Mouse (Mus musculus): ENCODE data around the gene Tbcc.

Tbcc gene

DNA sequence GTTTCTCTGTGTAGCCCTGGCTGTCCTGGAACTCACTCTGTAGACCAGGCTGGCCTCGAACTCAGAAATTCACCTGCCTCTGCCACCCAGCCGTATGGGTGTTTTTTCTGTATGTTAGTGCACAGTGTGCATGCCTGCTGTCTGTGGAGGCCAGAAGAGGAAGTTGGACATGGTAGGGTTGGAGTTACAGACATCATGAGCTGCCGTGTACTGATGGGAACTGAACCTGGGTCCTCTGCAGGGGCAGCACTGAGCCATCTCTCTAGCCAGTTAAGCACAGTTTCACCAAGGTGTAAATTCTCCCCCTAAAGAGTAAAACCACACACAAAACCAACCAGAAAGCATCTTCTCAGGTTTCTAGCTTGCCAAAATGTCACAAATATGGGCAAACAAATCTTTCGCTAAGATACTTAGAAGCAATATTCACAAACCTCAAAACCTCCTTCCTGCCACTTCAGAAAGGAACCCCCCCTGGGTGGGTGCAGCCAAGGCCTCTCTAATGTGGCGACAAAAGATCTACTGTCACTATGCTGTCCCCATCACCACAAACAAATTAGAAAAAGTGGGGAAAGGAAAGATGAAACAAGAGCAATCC lies 20.2 kb upstream of the Tbcc start:
- DNase-seq (ENCODE audit: low spot score): no peak

DNA sequence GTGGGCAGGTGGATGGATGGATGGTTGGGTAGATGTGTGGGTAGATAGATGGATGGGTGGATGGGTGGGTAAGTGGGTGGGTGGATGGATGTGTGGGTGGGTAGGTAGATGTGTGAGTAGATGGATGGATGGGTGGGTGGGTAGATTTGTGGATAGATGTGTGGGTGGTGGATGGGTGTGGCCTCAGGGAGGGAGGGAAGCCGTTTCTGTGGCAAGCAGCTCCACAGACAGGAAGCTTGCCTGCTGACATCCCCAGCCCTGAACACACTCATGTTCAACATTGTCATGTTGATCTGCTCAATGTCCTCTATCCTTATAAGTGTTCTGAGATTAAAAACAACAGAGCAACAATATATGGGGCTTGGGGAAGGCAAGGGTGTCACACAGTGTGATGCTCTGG lies 19.6 kb upstream of the Tbcc start:
- DNase-seq (ENCODE audit: low spot score): no peak

DNA sequence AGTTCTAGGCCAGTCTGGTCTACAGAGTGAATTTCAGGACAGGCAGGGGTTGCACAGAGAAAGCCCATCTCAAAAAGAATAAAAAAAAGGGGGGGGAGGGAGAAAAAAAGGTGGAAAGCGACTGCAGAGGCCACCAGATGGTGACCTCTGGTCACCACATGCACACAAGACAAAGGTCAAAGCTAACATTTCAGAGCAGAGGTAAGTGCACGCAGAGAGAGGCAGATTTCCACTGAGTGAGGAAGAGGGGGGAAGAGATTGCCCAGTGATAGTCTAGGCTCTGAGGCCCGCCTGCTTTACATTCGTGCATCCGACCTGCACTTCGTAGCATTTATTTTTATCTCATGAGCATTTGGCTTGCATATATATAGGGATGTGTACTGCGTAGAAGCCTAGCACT lies 17.7 kb upstream of the Tbcc start:
- no peak for DNase-seq (ENCODE audit: low spot score)

DNA sequence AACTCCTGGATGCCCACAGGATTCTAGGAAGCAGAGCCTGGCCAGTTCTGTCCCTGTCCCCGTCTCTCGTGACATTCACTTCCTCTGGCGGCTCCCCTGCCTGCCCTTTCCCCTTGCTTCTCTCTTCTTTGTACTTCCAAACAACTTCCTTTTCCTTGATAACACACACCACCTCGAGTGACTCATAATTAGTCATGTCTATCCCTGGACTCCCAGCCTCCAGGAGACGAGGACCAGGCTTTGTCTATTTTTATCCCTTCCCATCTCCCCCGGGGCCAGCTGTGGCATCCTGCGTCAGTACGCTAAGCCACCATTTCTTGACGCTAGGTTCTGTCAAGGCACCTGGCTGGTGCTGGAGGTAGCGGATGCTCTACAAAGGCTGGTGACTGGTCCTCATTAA lies 16.4 kb upstream of the Tbcc start:
- no peak for DNase-seq (ENCODE audit: low spot score)

DNA sequence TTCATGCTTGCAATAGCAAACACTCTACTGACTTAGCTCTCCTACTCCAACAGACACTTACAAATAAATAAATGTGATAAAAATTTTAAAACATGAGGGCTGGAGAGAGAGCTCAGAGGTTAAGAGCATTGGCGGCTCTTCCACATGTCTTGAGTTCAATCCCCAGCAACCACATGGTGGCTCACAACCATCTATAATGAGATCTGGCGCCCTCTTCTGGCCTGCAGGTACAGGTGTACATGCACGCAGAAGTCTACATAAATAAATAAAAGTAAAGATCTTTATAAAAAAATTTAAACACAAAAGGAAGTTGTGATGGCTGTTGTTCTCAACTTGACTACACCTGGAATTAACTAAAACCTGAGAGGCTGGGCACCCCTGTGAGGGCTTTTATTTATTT lies 14.9 kb upstream of the Tbcc start:
- no peak for DNase-seq (ENCODE audit: low spot score)

DNA sequence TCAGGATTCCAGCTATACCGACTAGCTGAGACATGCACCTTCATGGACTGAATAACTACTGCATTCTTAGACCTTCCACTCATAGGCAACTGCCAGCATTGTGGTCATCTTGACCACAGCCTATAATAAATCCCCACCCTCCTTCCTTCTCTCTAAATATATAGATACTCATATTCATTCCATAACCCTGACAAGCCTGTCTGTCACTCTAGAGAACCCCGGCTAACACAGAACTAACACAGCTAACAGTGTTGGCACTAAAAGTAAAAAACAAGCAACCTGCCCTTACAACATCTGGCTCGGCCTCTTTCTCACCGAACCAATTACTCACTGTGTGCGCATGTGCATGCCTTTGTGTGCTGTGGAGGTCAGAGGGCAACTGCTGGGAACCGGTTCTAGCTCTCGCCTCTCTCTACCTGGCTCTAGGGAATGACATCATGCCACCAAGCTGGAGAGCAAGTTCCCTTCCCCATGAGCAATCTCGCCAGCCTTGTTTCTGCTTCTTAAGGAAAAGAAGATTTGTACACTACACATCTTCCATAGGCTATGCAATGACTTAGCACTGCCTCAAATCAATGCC lies 14.0 kb upstream of the Tbcc start:
- DNase-seq (ENCODE audit: low spot score): no peak

DNA sequence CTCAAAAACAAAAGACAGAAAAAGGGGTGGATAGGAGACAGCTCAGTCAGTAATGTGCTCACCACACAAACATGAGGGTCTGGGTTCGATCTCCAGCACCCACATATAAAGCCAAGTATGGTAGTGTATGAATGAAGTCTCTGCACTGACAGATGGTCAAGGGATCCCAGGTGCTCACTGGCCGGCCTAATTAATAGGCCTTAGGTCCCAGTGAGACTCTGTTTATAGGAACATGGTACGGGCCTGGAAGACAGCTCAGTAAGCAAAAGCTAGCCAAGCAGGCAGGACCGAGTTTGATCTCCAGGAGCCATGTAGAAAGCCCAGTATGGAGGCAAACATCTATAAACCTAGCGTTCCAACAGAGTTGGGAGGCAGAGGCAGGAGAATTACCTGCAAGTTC lies 13.4 kb upstream of the Tbcc start:
- DNase-seq (ENCODE audit: low spot score): no peak

DNA sequence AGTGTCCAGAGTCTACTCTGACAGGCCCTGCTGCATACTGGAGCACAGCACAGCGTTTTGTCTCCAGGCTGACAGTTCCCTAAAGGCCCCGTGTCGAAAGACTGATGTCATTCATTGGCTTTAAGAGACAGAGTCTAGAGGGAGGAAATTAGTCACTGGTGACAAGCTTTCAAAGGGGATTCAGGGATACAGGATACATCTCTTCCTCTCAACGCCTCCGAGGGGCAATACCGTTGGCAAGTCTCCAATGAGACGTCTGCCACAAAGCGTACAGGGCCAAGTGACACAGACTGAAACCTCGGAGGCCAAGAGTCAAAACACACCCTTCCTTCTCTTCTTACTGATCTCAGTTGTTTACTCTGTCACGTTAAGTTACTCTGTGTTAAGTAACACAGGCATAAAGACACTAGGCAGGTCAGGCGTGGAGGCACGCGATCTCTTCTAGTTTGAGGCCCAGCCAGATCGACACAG lies 10.6 kb upstream of the Tbcc start:
- DNase-seq (ENCODE audit: low spot score): no peak

DNA sequence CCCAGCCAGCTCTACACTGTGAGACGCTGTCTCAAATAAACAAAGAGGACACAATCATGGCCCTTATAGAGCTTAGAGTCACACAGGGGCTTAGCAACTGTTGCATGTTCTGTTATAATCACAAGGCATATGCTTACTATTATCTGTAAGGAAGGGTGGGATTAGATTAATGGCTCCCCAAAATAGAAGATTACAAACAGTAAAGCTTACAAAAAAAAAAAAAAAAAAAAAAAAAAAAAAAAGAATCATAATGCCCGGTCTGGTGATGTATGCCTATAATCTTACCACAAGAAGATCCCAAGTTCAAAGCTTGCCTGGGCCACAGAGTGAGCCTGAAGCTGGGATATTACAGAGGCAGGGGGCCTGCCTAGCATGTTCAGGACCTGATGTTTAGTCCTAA lies 10.2 kb upstream of the Tbcc start:
- no peak for DNase-seq (ENCODE audit: low spot score)

DNA sequence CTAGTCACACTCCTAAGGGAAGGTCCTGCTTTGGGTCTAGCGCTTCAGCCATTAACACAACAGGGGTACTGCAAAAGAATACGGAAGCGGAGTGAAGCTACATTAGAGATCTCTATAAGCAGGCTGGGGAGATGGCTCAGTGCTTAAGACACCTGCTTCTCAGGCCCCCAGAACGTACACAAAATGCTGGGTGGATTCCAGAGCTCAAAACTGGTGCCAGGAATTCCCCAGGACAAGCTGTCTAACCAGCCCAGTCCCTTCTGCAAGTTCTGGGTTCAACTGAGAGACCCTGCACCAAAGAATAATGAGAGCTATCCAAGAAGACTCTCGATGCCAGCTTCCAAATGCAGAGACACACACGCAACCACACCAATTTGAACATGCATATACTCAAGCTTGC lies 8.8 kb upstream of the Tbcc start:
- no peak for DNase-seq (ENCODE audit: low spot score)

DNA sequence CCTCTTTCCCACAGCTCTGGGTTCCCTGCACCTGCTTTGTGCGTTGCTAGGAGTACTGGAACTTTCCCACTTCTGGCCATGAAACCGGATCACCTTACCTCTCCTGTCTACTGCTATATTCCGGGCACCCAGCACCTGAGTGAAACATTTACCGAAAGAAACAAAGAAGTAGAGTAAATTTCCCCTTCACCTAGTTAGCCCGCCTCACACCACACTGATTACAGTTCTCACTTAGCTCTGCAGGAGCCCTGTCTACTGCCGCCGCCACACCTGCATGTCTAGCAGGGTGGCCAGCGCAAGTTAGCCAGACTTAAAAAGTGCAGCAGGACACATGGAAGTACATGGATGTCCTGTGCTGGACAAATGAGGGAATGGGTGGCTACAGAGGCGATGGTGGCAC lies 7.4 kb upstream of the Tbcc start:
- DNase-seq (ENCODE audit: low spot score): no peak

DNA sequence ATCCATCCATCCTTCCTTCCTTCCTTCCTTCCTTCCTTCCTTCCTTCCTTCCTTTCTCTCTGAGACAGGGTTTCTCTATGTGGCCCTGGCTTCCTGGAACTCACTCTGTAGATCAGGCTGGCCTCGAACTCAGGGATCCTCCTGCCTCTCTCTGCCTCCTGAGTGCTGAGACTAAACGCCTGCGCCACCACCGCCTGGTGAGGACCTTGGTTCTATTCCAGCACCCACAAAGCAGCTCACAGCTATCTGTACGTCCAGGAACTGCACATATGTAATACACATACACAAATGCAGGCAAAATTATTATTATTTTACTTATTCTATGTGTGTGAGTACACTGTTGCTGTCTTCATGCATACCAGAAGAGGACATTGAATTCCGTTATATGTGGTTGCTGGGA lies 5.7 kb upstream of the Tbcc start:
- no peak for DNase-seq (ENCODE audit: low spot score)

DNA sequence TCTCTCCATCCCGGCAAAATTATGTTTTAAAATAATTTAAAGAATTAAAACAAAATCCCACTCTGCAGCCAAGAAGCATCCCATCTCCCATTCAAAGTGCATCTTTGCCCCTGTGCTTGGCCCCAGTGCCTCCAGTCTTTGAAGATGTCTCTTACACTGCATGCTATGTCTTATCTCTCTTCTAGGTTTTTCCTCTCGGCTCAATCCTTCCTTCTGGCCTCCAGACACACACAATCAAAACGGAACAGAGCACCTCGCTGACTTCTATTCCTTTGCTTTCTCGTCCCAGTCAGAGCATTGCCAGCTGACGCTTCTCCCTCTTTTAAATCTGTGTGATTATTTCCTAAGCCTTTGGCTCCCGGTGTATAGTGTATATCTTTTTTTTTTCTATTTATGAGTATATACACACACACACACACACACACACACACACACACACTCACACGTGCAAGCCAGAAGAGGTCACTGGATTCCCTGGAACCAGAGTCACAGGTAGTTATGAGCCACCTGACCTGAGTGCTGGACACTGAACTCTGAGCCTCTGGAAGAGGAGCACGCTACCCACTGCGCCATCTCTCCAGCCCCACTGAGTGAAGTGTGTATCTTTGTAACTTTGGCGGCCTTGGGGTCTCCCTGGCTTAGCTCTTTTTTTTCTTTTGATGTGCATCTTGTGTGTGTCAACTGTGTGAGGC lies 5.1 kb upstream of the Tbcc start:
- no peak for DNase-seq (ENCODE audit: low spot score)

DNA sequence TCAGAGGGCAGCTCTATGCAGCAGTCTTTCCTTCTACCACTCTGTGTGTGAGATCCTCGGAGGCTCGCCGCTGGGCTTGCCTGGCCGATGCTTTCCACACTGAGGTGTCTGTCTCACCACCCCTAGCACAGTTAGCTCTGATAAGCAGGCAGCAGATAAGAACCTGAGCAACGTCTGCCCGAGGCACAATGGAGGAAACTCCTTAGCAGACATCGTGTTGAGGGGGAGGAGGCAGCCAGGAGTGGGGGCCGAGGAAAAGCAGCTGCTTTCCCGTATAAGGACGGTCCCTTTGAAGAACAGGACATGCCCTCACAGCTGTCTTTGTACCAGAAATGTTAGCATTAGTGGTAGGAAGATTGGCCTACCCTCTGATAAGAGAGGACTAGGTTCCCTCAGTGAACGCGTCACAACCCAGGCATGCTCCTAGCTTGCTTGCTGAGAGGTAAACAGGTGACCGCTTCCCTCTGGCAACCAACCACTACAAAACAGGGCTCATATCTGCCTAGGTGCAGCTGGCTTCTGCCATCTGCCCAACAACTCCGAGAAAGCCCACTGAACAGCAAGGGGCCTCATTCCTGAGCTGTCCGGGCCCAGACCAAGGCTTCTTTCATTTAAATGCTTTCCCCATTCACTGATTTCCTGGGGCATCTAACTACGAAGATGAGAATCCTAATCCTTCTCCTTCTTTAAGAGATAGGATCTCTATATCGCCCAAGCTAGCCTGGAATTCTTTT lies 4.4 kb upstream of the Tbcc start:
- DNase-seq (ENCODE audit: low spot score): no peak

DNA sequence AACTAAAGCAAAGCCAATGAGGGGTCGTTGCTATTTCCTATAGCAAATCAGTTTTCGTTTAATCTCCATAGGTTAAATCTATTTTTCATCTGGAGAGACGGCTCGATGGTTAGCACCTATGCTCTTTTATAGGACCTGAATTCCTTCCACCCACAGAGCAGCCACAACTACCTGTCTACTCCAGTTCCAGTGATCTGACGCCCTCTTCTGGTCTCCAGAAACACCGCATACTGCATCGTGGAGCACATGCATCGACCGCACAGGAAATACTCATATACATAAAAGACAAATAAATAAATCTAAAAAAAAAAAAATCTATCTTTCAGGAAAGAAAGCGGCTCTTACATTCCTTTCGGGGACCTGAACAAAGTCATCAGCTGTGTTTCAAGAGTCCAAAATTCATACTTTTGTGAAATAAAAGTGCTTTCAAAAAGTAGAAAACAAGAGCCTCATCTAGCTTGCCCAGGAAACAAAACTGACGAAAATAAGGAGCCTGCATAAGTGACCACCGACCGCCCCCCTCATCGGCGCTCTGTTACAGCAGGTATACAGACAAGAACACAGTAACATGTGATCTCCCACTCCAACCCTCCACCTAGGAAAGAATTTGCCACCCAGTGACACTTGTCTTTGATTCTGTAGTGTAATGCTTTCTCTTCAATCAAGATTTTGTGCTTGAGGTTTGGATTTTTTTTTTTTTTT lies 1.8 kb upstream of the Tbcc start:
- no peak for DNase-seq (ENCODE audit: low spot score)

DNA sequence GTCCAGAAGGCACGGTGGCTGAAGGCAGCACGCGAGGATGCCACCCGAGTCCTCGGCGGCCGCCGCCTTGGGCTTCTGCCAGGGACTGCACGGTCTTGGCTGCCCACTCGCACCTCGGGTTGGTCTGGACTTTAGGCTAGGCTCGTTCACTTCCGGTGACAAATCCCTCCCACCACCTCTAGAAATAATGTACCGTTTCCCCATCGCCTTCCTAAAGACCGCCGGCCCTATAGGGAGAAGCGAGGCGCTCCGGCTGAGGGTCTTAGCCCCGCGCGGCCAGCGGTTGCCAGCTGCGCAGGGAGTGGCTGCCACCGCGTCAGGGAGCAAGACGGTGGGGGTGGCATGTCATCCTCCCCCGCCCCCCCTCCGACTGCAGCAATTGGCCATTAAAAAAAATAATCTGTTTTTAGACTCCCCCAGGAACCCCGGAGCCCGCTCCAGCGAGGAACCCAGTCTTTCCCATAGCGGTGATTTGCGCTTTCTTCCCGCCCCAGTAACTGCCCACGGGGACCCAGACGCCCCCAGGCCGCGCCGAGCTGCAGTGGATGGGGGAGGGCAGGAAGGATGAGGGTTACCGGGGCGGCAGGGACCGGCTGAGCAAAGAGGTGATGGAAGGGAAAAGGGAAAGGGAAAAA lies 917 bp upstream of the Tbcc start:
- DNase-seq (ENCODE audit: low spot score): peak; percentile 64

DNA sequence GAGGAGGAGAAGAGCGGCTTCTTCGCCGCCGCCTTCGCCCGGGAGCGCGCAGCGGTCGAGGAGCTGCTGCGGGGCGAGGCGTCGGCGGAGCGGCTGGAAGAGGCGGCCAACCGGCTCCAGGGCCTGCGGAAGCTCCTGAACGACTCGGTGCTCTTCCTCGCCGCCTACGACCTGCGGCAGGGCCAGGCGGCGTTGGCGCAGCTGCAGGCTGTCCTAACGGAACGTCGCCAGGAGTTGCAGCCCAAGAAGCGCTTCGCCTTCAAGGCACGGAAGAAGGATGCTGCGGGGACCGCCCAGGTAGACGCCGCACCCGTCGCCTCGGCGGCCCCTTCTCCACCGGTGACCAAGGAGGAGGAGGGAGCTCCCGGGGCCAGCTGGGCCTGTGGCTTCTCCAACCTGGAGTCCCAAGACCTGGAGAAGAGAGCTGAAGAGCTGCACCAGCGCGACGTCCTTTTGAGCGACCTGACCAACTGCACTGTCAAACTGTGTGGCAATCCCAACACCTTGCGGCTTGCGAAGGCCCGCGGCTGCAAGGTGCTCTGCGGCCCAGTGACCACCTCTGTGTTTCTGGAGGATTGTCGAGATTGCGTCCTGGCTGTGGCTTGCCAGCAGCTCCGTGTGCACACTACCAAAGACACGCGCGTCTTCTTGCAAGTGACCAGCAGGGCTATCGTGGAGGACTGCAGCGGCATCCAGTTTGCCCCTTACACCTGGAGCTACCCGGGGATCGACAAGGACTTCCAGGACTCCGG lies 535 bp downstream of the Tbcc start:
- DNase-seq (ENCODE audit: low spot score): no peak

DNA sequence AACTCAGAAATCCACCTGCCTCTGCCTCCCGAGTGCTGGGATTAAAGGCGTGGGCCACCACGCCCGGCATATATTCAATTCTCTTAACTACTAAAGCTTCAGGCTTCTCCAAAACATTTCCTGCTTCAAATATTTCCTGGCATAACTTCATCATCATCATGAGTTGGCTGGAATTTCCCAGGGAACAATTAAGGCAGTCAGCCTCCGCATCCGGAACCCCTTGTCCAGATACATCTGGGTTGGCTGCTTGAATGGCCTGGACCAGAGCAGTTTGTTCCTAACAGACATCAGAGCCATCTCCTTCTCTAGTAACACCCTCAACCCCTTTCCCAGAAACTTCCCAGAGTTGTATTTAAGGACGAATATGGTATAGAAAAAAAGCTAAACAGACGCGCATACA lies 4.9 kb downstream of the Tbcc start:
- no peak for DNase-seq (ENCODE audit: low spot score)

DNA sequence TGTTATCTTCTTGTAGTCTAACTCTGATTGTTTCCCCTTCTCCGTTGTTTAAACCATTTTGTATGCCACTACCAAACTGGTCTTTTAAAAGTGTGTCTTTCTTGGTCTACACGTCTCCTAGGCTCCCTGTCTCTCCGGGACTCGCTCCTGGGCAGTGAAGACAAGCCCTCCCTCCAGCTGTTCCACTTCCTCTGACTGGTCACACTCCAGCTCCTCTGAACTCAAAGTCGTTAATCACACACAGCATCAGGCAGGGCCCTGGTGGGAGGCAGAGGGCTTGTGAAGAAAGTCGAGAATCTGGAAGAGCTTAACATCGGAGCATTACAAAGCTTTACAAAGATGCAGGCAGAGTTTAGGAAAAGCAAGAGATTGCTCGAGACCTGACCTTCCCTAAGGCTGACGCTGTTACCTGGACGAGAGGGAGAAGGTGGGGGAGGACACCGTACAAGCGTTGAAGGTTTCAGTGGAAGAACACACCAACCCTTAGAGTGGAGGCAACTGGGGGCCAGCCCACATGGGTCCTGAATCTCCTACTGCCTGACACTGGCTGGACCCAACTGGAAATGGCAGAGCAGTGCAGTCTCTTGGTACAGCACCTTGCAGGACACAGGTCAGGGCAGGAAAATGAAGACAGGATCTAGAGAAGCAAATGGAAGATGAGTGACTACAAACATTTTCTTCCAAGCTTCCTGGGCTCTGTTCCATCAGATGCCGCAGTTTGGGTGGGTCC lies 6.9 kb downstream of the Tbcc start:
- no peak for DNase-seq (ENCODE audit: low spot score)

DNA sequence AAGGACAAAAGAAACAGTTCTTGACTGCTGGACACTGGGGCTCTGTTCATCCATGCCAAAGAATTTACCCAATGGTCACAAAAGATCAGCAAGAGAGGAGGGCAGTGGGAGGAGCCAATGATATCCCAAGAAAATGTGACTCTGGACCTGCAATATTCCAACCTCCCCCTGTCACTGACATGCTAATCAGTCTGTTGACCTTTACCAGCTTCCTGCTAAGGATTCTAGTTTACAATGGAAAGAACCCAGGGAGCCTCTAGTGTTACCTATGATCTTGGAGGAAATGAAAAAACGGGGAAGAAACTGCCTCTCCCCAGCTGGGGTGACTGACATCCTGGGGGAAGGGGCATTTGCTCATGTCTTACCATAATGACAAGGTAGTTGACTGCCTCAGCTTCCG lies 10.5 kb downstream of the Tbcc start:
- no peak for DNase-seq (ENCODE audit: low spot score)
